19 mouse cellular contexts compared by ENCODE assay signal in genomic region chr11:56308383-56309105, GRCm38 (mm10).
"Had no signal": no experiment of that assay in that cellular context is flagged by ENCODE, and none has a peak within 500 bp of the region (broad histone marks: within the 10 kb centered on the region; RNA-seq: fewer than 3 reads in every experiment).

No protein-coding gene starts in this region.

- H3K4me1 ChIP-seq: liver, embryonic 15.5 days; lung, embryonic 15.5 days; megakaryocyte, embryonic 14.5 days; midbrain, embryonic 13.5 days; midbrain, embryonic 15.5 days; neural tube, embryonic 12.5 days had no signal

- DNase-seq: liver, postnatal 0 days; lung, adult 2 months; lung, postnatal 14 days; lung, postnatal 36 days; right cerebral cortex, postnatal 25 days; right cerebral cortex, postnatal 4 days; spleen, adult 18-20 months; thymus, adult 18-20 months; thymus, postnatal 14 days; thymus, postnatal 36 days had no signal

- H3K27me3 ChIP-seq: liver, embryonic 15.5 days; lung, embryonic 15.5 days; megakaryocyte, embryonic 14.5 days; midbrain, embryonic 13.5 days; midbrain, embryonic 15.5 days; neural tube, embryonic 12.5 days had no signal

- ATAC-seq: liver, postnatal 0 days; lung, postnatal 0 days; midbrain, embryonic 13.5 days; midbrain, embryonic 15.5 days had no signal

- H3K27ac ChIP-seq: liver, embryonic 15.5 days; lung, embryonic 15.5 days; macrophage; midbrain, embryonic 13.5 days; midbrain, embryonic 15.5 days; neural tube, embryonic 12.5 days had no signal

- H3K4me2 ChIP-seq: liver, embryonic 15.5 days; lung, embryonic 15.5 days; midbrain, embryonic 11.5 days; midbrain, embryonic 13.5 days; midbrain, embryonic 15.5 days; neural tube, embryonic 12.5 days had no signal

- H3K4me3 ChIP-seq: liver, embryonic 15.5 days; lung, embryonic 15.5 days; megakaryocyte, embryonic 14.5 days; midbrain, embryonic 13.5 days; midbrain, embryonic 15.5 days; neural tube, embryonic 12.5 days had no signal

- H3K9me3 ChIP-seq: liver, embryonic 15.5 days; lung, embryonic 15.5 days; megakaryocyte, embryonic 14.5 days; midbrain, embryonic 13.5 days; midbrain, embryonic 15.5 days; neural tube, embryonic 12.5 days had no signal

- H3K9ac ChIP-seq: liver, embryonic 15.5 days; liver, postnatal 0 days; lung, embryonic 15.5 days; midbrain, embryonic 13.5 days; midbrain, embryonic 15.5 days; neural tube, embryonic 12.5 days had no signal

- H3K36me3 ChIP-seq: liver, embryonic 15.5 days; lung, embryonic 15.5 days; midbrain, embryonic 13.5 days; midbrain, embryonic 15.5 days; neural tube, embryonic 12.5 days had no signal
